Mouse (Mus musculus): ENCODE results near the gene Krt12. TPM values are rescaled to one million over a fixed set of nuclear protein-coding genes. Genes with fewer than 3 reads are reported as not detected.
A peak's percentile ranks its signal among the peaks of the same experiment; 100 is the strongest.

The Krt12 gene
- not detected in 2 replicates for polyA plus RNA-seq (2016; fragmentation: Nextera tagmentation; extraction: Ambion mirVana)

- DNase-seq (ENCODE audit: low spot score) = no peak
- whole genome bisulfite sequencing = 84% methylated on average over 10 of the region's 10 CpGs
- no peaks in the 10 kb centered on the region for H3K36me3 ChIP-seq
- H3K27me3 ChIP-seq (ENCODE audit: low read depth, poor library complexity, severe bottlenecking) = peaks cover 9% of the 10 kb centered on the region
- no peaks in the 10 kb centered on the region for H3K9me3 ChIP-seq (replicated peaks)
- H3K4me3 ChIP-seq = no peak within 1 kb of the TSS
- no peak within 1 kb of the TSS for H3K27ac ChIP-seq
- H3K4me1 ChIP-seq = peaks cover 7% of the 10 kb centered on the region
These were observed at the start of gene Krt12 for GRCm38 (mm10) chr11:99422159-99422558. Gene Krt12 (minus strand): TSS chr11:99422259.

GRCm38 (mm10) chr11:99469228-99469627, 47.2 kb upstream of the Krt12 start:
- 0 out of 2 replicates have a peak, but pooled peaks cover 5% of the 10 kb centered on the region for H3K4me1 ChIP-seq
- WGBS = 76% methylated on average over 4 of the region's 4 CpGs
- no peak for DNase-seq (ENCODE audit: low spot score)

DNA sequence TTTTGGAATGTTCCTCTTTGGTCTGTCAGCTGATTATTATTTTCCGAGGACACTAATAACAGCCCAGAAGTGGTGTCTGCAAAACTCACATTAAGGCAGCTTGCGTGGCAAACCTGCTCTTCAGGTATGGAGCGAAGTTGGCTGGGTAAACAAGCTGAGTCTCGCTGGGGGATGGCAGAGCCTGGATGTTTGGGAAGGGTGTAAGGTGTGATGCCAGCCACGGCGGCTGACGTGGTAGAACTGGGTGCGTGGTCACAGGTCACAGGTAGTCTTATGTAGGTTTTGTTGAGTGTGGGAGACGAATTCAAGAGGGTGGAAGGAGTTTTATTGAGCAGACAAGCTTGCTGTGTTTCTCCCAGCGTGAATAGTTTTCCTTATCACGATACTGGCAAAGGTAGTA, 46.5 kb upstream of the Krt12 start:
- DNase-seq (ENCODE audit: low spot score) = no peak
- no peaks in the 10 kb centered on the region for H3K36me3 ChIP-seq
- 84% methylated on average over 11 of the region's 11 CpGs for WGBS
- H3K9me3 ChIP-seq (replicated peaks) = no peaks in the 10 kb centered on the region
- H3K27ac ChIP-seq = no peak overlapping the region
- H3K4me3 ChIP-seq = no peak overlapping the region
- 0 out of 2 replicates have a peak, but pooled peaks cover 5% of the 10 kb centered on the region for H3K4me1 ChIP-seq
- H3K27me3 ChIP-seq (ENCODE audit: low read depth, poor library complexity, severe bottlenecking) = no peaks in the 10 kb centered on the region

More at GRCm38 (mm10) chr11:99469228-99469627, 47.2 kb upstream of the Krt12 start:
- H3K4me3 ChIP-seq = no peak overlapping the region
- no peaks in the 10 kb centered on the region for H3K36me3 ChIP-seq
- H3K9me3 ChIP-seq (replicated peaks) = no peaks in the 10 kb centered on the region
- H3K27me3 ChIP-seq (ENCODE audit: low read depth, poor library complexity, severe bottlenecking) = no peaks in the 10 kb centered on the region
- H3K27ac ChIP-seq = no peak overlapping the region

GRCm38 (mm10) chr11:99466316-99466715, 44.3 kb upstream of the Krt12 start:
- no peak for DNase-seq (ENCODE audit: low spot score)
- Histone ChIP-seq H3K27me3 (ENCODE audit: low read depth, poor library complexity, severe bottlenecking) (0 out of 2 replicates have a peak, but pooled peaks cover 6% of the 10 kb centered on the region), H3K9me3 (replicated peaks) (no peaks in the 10 kb centered on the region), H3K27ac (no peak overlapping the region), H3K36me3 (no peaks in the 10 kb centered on the region), H3K4me1 (0 out of 2 replicates have a peak, but pooled peaks cover 5% of the 10 kb centered on the region), H3K4me3 (no peak overlapping the region)
- WGBS = 25% methylated on average over 7 of the region's 7 CpGs

DNA sequence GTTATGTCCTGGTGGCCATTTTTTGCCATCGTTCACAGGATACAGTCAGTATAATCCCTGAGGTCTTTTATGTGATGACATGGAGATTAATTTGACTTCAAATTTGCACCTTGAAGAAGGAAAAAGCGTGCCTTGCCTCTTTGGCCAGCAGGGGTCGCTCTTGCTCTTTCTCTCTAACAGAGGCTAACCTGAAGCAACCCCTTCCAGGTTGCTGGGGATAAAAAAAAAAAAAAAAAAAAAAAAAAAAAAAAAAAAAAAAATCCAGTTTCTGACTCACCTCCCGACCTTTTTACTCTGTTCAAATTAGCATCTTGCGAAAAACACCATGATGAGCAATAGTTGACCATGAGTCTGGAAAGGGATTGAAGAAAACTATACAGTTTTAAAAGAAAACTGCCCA, 42.8 kb upstream of the Krt12 start:
- DNase-seq (ENCODE audit: low spot score) = peak; percentile 90
- Histone ChIP-seq H3K4me1 (0 out of 2 replicates have a peak, but pooled peaks cover 5% of the 10 kb centered on the region), H3K9me3 (replicated peaks) (no peaks in the 10 kb centered on the region), H3K4me3 (no peak overlapping the region), H3K27ac (no peak overlapping the region), H3K36me3 (no peaks in the 10 kb centered on the region), H3K27me3 (ENCODE audit: low read depth, poor library complexity, severe bottlenecking) (0 out of 2 replicates have a peak, but pooled peaks cover 6% of the 10 kb centered on the region)
- 4% methylated on average over 5 of the region's 5 CpGs for WGBS

DNA sequence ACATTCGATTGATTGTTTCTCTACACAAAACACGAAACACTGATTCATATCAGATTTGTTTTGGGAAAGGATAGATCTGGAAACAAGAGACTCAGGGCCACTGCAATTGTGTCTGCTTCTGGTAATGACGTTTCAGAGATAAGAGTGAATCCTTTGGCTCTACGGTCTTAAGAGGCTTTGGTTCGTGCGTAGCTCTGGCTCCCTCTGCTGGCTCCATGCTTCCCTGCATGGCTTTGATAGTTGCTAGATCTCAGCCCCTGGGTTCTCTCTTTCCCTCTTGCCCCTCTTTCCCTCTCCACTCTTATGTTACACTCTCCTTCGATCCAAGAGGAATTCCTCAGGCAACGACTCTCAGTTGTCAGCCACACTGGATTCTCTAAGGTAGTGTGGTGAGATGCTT, 41.1 kb upstream of the Krt12 start:
- Histone ChIP-seq H3K4me1 (0 out of 2 replicates have a peak, but pooled peaks cover 5% of the 10 kb centered on the region), H3K4me3 (no peak overlapping the region), H3K27me3 (ENCODE audit: low read depth, poor library complexity, severe bottlenecking) (0 out of 2 replicates have a peak, but pooled peaks cover 6% of the 10 kb centered on the region), H3K9me3 (replicated peaks) (no peaks in the 10 kb centered on the region), H3K27ac (no peak overlapping the region), H3K36me3 (no peaks in the 10 kb centered on the region)
- peak; percentile 73 for DNase-seq (ENCODE audit: low spot score)
- 17% methylated on average over 8 of the region's 8 CpGs for WGBS

- Histone ChIP-seq H3K27me3 (ENCODE audit: low read depth, poor library complexity, severe bottlenecking) (0 out of 2 replicates have a peak, but pooled peaks cover 6% of the 10 kb centered on the region), H3K4me3 (no peak overlapping the region), H3K27ac (no peak overlapping the region), H3K36me3 (no peaks in the 10 kb centered on the region), H3K4me1 (0 out of 2 replicates have a peak, but pooled peaks cover 5% of the 10 kb centered on the region), H3K9me3 (replicated peaks) (no peaks in the 10 kb centered on the region)
- WGBS = 75% methylated on average over 7 of the region's 7 CpGs
- DNase-seq (ENCODE audit: low spot score) = no peak
These were observed 39.7 kb upstream of the Krt12 start for GRCm38 (mm10) chr11:99461736-99462135.

- Histone ChIP-seq H3K4me3 (no peak overlapping the region), H3K9me3 (replicated peaks) (no peaks in the 10 kb centered on the region), H3K4me1 (no peaks in the 10 kb centered on the region), H3K27me3 (ENCODE audit: low read depth, poor library complexity, severe bottlenecking) (0 out of 2 replicates have a peak, but pooled peaks cover 6% of the 10 kb centered on the region), H3K36me3 (no peaks in the 10 kb centered on the region), H3K27ac (no peak overlapping the region)
- WGBS = 64% methylated on average over 7 of the region's 7 CpGs
- no peak for DNase-seq (ENCODE audit: low spot score)
These were observed 36.8 kb upstream of the Krt12 start for GRCm38 (mm10) chr11:99458887-99459286.

- Histone ChIP-seq H3K27ac (no peak overlapping the region), H3K4me3 (no peak overlapping the region), H3K9me3 (replicated peaks) (no peaks in the 10 kb centered on the region), H3K36me3 (no peaks in the 10 kb centered on the region), H3K4me1 (peaks cover 12% of the 10 kb centered on the region), H3K27me3 (ENCODE audit: low read depth, poor library complexity, severe bottlenecking) (no peaks in the 10 kb centered on the region)
- 88% methylated on average over 10 of the region's 10 CpGs for WGBS
- DNase-seq (ENCODE audit: low spot score) = no peak
These were observed 32.7 kb upstream of the Krt12 start for GRCm38 (mm10) chr11:99454759-99455158.

DNA sequence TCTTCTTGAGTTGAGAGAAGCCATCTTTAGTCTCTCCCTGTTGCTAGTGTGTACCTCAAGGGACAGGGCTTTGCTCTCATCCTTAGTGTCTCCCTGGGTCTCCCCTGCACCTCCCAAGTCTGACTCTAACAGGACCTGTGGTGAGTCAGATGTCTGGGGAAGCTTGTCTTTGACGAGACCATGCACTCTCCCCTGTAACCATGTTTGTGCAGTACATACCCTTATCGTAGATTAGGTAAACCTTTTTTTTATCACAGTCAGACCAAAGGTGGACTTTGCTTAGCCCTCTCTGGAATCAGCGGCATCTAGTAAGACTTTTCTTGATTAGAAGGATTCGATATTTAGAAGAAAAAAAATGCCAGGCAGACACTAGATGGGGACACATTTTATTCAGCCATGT, 32.0 kb upstream of the Krt12 start:
- no peak overlapping the region for H3K4me3 ChIP-seq
- H3K9me3 ChIP-seq (replicated peaks) = no peaks in the 10 kb centered on the region
- H3K4me1 ChIP-seq = peaks cover 12% of the 10 kb centered on the region
- no peaks in the 10 kb centered on the region for H3K36me3 ChIP-seq
- DNase-seq (ENCODE audit: low spot score) = no peak
- no peaks in the 10 kb centered on the region for H3K27me3 ChIP-seq (ENCODE audit: low read depth, poor library complexity, severe bottlenecking)
- no peak overlapping the region for H3K27ac ChIP-seq
- 89% methylated on average over 4 of the region's 4 CpGs for WGBS

GRCm38 (mm10) chr11:99448769-99449168, 26.7 kb upstream of the Krt12 start:
- Histone ChIP-seq H3K4me3 (no peak overlapping the region), H3K27ac (no peak overlapping the region), H3K27me3 (ENCODE audit: low read depth, poor library complexity, severe bottlenecking) (no peaks in the 10 kb centered on the region), H3K9me3 (replicated peaks) (no peaks in the 10 kb centered on the region), H3K4me1 (peaks cover 12% of the 10 kb centered on the region), H3K36me3 (no peaks in the 10 kb centered on the region)
- WGBS = 48% methylated on average over 2 of the region's 2 CpGs
- no peak for DNase-seq (ENCODE audit: low spot score)

- H3K9me3 ChIP-seq (replicated peaks) = no peaks in the 10 kb centered on the region
- no peak overlapping the region for H3K27ac ChIP-seq
- H3K4me3 ChIP-seq = no peak overlapping the region
- 70% methylated on average over 8 of the region's 8 CpGs for WGBS
- H3K36me3 ChIP-seq = no peaks in the 10 kb centered on the region
- DNase-seq (ENCODE audit: low spot score) = no peak
- H3K27me3 ChIP-seq (ENCODE audit: low read depth, poor library complexity, severe bottlenecking) = no peaks in the 10 kb centered on the region
- peaks cover 22% of the 10 kb centered on the region for H3K4me1 ChIP-seq
These were observed 19.2 kb upstream of the Krt12 start for GRCm38 (mm10) chr11:99441220-99441619.

DNA sequence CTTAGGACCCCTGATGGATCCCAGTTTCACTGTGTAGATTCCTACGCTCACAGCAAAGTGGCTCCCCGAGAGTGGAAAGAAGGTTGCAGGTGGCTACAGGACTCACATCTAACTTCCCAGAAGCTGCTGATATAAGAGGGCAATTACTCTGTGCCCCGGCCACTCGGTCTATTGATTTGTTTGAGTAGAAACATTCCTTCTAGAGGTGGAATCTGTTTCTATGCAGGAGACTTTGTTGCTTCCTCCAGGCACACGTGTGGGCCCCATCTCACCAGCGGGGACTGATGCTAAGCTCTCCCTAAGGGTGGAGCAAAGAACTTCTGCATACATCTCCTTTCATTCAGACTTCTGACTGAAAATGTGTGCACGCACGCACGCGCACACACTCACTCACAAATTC, 17.4 kb upstream of the Krt12 start:
- Histone ChIP-seq H3K9me3 (replicated peaks) (no peaks in the 10 kb centered on the region), H3K4me1 (peaks cover 22% of the 10 kb centered on the region), H3K36me3 (no peaks in the 10 kb centered on the region), H3K27me3 (ENCODE audit: low read depth, poor library complexity, severe bottlenecking) (no peaks in the 10 kb centered on the region), H3K27ac (no peak overlapping the region), H3K4me3 (no peak overlapping the region)
- no peak for DNase-seq (ENCODE audit: low spot score)
- WGBS = 74% methylated on average over 10 of the region's 10 CpGs

DNA sequence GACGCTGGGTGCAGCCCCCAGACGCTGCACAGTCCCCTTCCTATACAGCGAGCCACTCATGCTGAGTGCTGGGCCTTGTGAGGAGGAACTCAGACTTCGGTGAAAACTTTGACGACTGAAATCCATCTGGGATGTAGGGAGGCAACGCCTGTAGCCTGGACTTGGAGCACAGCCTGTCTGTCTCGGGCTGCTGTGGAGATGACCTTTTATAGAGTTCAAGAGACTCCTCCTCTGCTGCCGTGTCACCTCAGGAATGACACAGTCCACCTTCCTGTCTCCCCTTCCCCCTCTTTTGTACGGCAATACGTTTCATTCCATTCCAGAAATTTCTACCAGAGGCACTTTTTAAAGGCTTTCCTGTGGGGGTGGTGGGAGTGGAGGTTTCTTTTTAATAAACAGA, 15.9 kb upstream of the Krt12 start, which contains the start of gene Krt20:
Gene Krt20, minus strand, starts transcription at position 179 of the 400 bp plus-strand sequence.
- 46% methylated on average over 10 of the region's 10 CpGs for WGBS
- H3K9me3 ChIP-seq (replicated peaks) = no peaks in the 10 kb centered on the region
- no peak within 1 kb of the TSS for H3K4me3 ChIP-seq
- no peaks in the 10 kb centered on the region for H3K36me3 ChIP-seq
- DNase-seq (ENCODE audit: low spot score) = no peak
- peaks cover 22% of the 10 kb centered on the region for H3K4me1 ChIP-seq
- no peaks in the 10 kb centered on the region for H3K27me3 ChIP-seq (ENCODE audit: low read depth, poor library complexity, severe bottlenecking)
- H3K27ac ChIP-seq = no peak within 1 kb of the TSS
